ENCODE assay signal across 10 mouse cellular contexts in genomic region chr9:121303086-121303485, GRCm38 (mm10). TPM values are rescaled to one million over a fixed set of nuclear protein-coding genes. Genes with fewer than 3 reads are reported as not detected.
DNase-seq lines count a peak whose midpoint lies in the region.
"Had no signal": no experiment of that assay in that cellular context is flagged by ENCODE, and none has a peak within 500 bp of the region (broad histone marks: within the 10 kb centered on the region; RNA-seq: fewer than 3 reads in every experiment).

No protein-coding gene starts in this region.

- 55% methylated on average over 6 of the region's 6 CpGs for WGBS in forebrain, embryonic 10.5 days

- 0 out of 2 replicates have a peak, but pooled peaks cover 4% of the 10 kb centered on the region for H3K27me3 ChIP-seq in forebrain, embryonic 10.5 days (ENCODE audit: poor library complexity, severe bottlenecking)

- peak; percentile 96 for DNase-seq in heart, adult 11 months
- DNase-seq in heart, postnatal 36 days: no peak
- peak; percentile 18 for DNase-seq in 3T3-L1 (ENCODE audit: low read depth, low spot score)
- DNase-seq in forebrain, embryonic 10.5 days (ENCODE audit: extremely low spot score, low spot score): no peak
- DNase-seq in kidney, postnatal 14 days: peak; percentile 33
- no peak for DNase-seq in urinary bladder, postnatal 36 days (ENCODE audit: low spot score in 2 of 2)
- no peak for DNase-seq in layer of hippocampus, adult 11-12 months (ENCODE audit: low spot score)
- DNase-seq in layer of hippocampus, adult 18-20 months (ENCODE audit: low spot score in 2 of 2): no peak

- H3K36me3 ChIP-seq in forebrain, embryonic 10.5 days (replicated peaks): peaks cover 34% of the 10 kb centered on the region

- peaks cover 94% of the 10 kb centered on the region for H3K4me1 ChIP-seq in forebrain, embryonic 10.5 days

- H3K9me3 ChIP-seq in forebrain, embryonic 10.5 days: no peaks in the 10 kb centered on the region

- intact Hi-C loops in heart, postnatal 36 days (cut with DNase I): no loop called here

- H3K27ac ChIP-seq in forebrain, embryonic 10.5 days: peak overlapping the region; percentile 98
- H3K27ac ChIP-seq: left cerebral cortex, adult 2 months; macrophage had no signal

- peak overlapping the region; percentile 36 for H3K4me3 ChIP-seq in forebrain, embryonic 10.5 days
- H3K4me3 ChIP-seq: left cerebral cortex, adult 2 months had no signal

RNA-seq across cellular contexts. Expression of gene Trak1, which starts 5.8 kb away (rescaled TPM):
- 100 to 1,000 TPM; 305 to 315 TPM for total RNA-seq in heart, postnatal 36 days (2021)
- 24.7 and 27.4 TPM in 2 replicates for polyA plus RNA-seq in forebrain, embryonic 10.5 days (2016; fragmentation: Nextera tagmentation; extraction: Ambion mirVana)
- 100 to 1,000 TPM; 228 to 237 TPM for total RNA-seq in layer of hippocampus, adult 18-20 months (2021)

RNA-seq across cellular contexts. Expression of gene Ulk4, which starts 26.1 kb away (rescaled TPM):
- total RNA-seq in heart, postnatal 36 days (2021): under 1 TPM; 0.17 to 0.46 TPM
- 156 and 164 TPM in 2 replicates for polyA plus RNA-seq in forebrain, embryonic 10.5 days (2016; fragmentation: Nextera tagmentation; extraction: Ambion mirVana)
- total RNA-seq in layer of hippocampus, adult 18-20 months (2021): 1 to 10 TPM; 7.7 to 8.3 TPM

Comparison
In these comparisons a context has a peak if more than half of its experiments do, and no peak if none do; other contexts are left out.
1. DNase-seq: peak in heart, adult 11 months (single experiment), 3T3-L1 (single experiment) and kidney, postnatal 14 days (single experiment); none in heart, postnatal 36 days (0 of 2), forebrain, embryonic 10.5 days (single experiment), urinary bladder, postnatal 36 days (0 of 2), layer of hippocampus, adult 11-12 months (single experiment) and layer of hippocampus, adult 18-20 months (0 of 2).
2. RNA of gene Ulk4, which starts 26.1 kb away (total RNA-seq): 7.7 to 8.3 TPM in layer of hippocampus, adult 18-20 months; 0.17 to 0.46 TPM in heart, postnatal 36 days; every median in the first group is over 4 times any median in the second.